Mouse (Mus musculus): ENCODE measurements at regions not wholly inside any gene's neighbourhood (a gene's known extent, or its start where the extent isn't known, plus 50 kb on each side); places are given as distances from the start of the nearest gene placed in this dataset.

GRCm38 (mm10) chr1:186015831-186016561 lies 101.1 kb downstream of the Lyplal1 start:
- 66% methylated on average over 8 of the region's 8 CpGs for WGBS
- Histone ChIP-seq H3K27me3 (ENCODE audit: control insufficient read depth, insufficient read depth, low read length) (no peaks in the 10 kb centered on the region), H3K9ac (ENCODE audit: low read length) (no peak overlapping the region), H3K9me3 (ENCODE audit: control insufficient read depth, low read length) (no peaks in the 10 kb centered on the region), H3K4me2 (ENCODE audit: low read length) (no peak overlapping the region), H3K36me3 (ENCODE audit: control insufficient read depth, insufficient read depth, low read length) (no peaks in the 10 kb centered on the region), H3K4me3 (ENCODE audit: control insufficient read depth in 1 of 2, insufficient read depth in 1 of 2, low read depth in 1 of 2, low read length in 2 of 2) (no peak overlapping the region), H3K27ac (replicated peaks in 1 of 2; ENCODE audit: control insufficient read depth in 1 of 2, insufficient read depth in 1 of 2, low read depth in 2 of 2, low read length in 2 of 2) (peak overlapping the region in 1 of 2 experiments; percentile 55; a peak in 2 of 4 replicates), H3K4me1 (ENCODE audit: control insufficient read depth in 2 of 2, insufficient read depth in 2 of 2, low read length in 2 of 2) (peaks cover 2 to 13% of the 10 kb centered on the region in 2 experiments; a peak in 3 of 4 replicates)
- ATAC-seq (ENCODE audit: insufficient number of reproducible peaks, insufficient read depth, low FRiP score, low read depth), result no peak

GRCm38 (mm10) chr1:186017547-186017946 lies 99.6 kb downstream of the Lyplal1 start:
- ATAC-seq (ENCODE audit: insufficient number of reproducible peaks, insufficient read depth, low FRiP score, low read depth), result no peak
- Histone ChIP-seq H3K4me1 (ENCODE audit: control insufficient read depth in 2 of 2, insufficient read depth in 2 of 2, low read length in 2 of 2) (peaks cover 2 to 13% of the 10 kb centered on the region in 2 experiments; a peak in 3 of 4 replicates), H3K4me2 (ENCODE audit: low read length) (no peak overlapping the region), H3K9ac (ENCODE audit: low read length) (no peak overlapping the region), H3K27ac (replicated peaks in 1 of 2; ENCODE audit: control insufficient read depth in 1 of 2, insufficient read depth in 1 of 2, low read depth in 2 of 2, low read length in 2 of 2) (no peak overlapping the region), H3K4me3 (ENCODE audit: control insufficient read depth in 1 of 2, insufficient read depth in 1 of 2, low read depth in 1 of 2, low read length in 2 of 2) (no peak overlapping the region), H3K27me3 (ENCODE audit: control insufficient read depth, insufficient read depth, low read length) (no peaks in the 10 kb centered on the region), H3K9me3 (ENCODE audit: control insufficient read depth, low read length) (no peaks in the 10 kb centered on the region), H3K36me3 (ENCODE audit: control insufficient read depth, insufficient read depth, low read length) (no peaks in the 10 kb centered on the region)
- 56% methylated on average over 1 of the region's 1 CpGs for WGBS

GRCm38 (mm10) chr1:186019511-186019910 lies 97.6 kb downstream of the Lyplal1 start:
- no peak overlapping the region for H3K9ac ChIP-seq (ENCODE audit: low read length)
- no peak for ATAC-seq (ENCODE audit: insufficient number of reproducible peaks, insufficient read depth, low FRiP score, low read depth)
- H3K9me3 ChIP-seq (ENCODE audit: control insufficient read depth, low read length), result no peaks in the 10 kb centered on the region
- H3K36me3 ChIP-seq (ENCODE audit: control insufficient read depth, insufficient read depth, low read length), result no peaks in the 10 kb centered on the region
- no peak overlapping the region for H3K4me2 ChIP-seq (ENCODE audit: low read length)
- 88% methylated on average over 5 of the region's 5 CpGs for WGBS
- no peaks in the 10 kb centered on the region for H3K27me3 ChIP-seq (ENCODE audit: control insufficient read depth, insufficient read depth, low read length)
- H3K27ac ChIP-seq (replicated peaks in 1 of 2; ENCODE audit: control insufficient read depth in 1 of 2, insufficient read depth in 1 of 2, low read depth in 2 of 2, low read length in 2 of 2), result no peak overlapping the region
- H3K4me3 ChIP-seq (ENCODE audit: control insufficient read depth in 1 of 2, insufficient read depth in 1 of 2, low read depth in 1 of 2, low read length in 2 of 2), result no peak overlapping the region
- H3K4me1 ChIP-seq (ENCODE audit: control insufficient read depth in 2 of 2, insufficient read depth in 2 of 2, low read length in 2 of 2), result peaks cover 0 to 4% of the 10 kb centered on the region in 2 experiments; a peak in 3 of 4 replicates

- H3K27ac ChIP-seq (replicated peaks in 1 of 2; ENCODE audit: control insufficient read depth in 1 of 2, insufficient read depth in 1 of 2, low read depth in 2 of 2, low read length in 2 of 2), result no peak overlapping the region
- ATAC-seq (ENCODE audit: insufficient number of reproducible peaks, insufficient read depth, low FRiP score, low read depth), result no peak
- WGBS, result 79% methylated on average over 10 of the region's 10 CpGs
Measured at GRCm38 (mm10) chr1:186031951-186032350, 85.2 kb downstream of the Lyplal1 start.

DNA sequence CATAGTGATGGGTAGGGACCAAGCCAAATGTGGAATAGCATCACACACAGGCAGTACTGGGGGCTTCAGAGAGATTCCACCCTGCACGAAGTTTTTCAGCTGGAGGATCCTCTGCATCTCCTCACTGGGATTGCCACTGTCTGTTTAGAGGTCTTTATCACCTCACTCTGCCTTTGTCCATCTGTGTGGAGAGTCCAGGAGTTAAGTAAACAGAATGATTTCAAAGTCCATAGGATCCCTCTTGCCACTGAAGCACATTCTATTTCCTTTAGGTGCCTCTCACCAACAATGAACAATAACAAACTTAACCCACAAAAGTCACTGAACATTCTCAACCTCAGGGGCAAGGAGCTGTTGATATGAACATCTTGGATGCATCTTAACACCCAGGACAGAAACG lies 82.7 kb downstream of the Lyplal1 start:
- Histone ChIP-seq H3K4me2 (ENCODE audit: low read length) (no peak overlapping the region), H3K27me3 (ENCODE audit: control insufficient read depth, insufficient read depth, low read length) (no peaks in the 10 kb centered on the region), H3K4me1 (ENCODE audit: control insufficient read depth in 2 of 2, insufficient read depth in 2 of 2, low read length in 2 of 2) (no peaks in the 10 kb centered on the region), H3K4me3 (ENCODE audit: control insufficient read depth in 1 of 2, insufficient read depth in 1 of 2, low read depth in 1 of 2, low read length in 2 of 2) (no peak overlapping the region), H3K27ac (replicated peaks in 1 of 2; ENCODE audit: control insufficient read depth in 1 of 2, insufficient read depth in 1 of 2, low read depth in 2 of 2, low read length in 2 of 2) (no peak overlapping the region), H3K36me3 (ENCODE audit: control insufficient read depth, insufficient read depth, low read length) (no peaks in the 10 kb centered on the region), H3K9ac (ENCODE audit: low read length) (no peak overlapping the region), H3K9me3 (ENCODE audit: control insufficient read depth, low read length) (no peaks in the 10 kb centered on the region)
- 56% methylated on average over 2 of the region's 2 CpGs for WGBS
- no peak for ATAC-seq (ENCODE audit: insufficient number of reproducible peaks, insufficient read depth, low FRiP score, low read depth)

More at GRCm38 (mm10) chr1:186031951-186032350, 85.2 kb downstream of the Lyplal1 start:
- 0 out of 2 replicates have a peak, but pooled peaks cover 3% of the 10 kb centered on the region for H3K9me3 ChIP-seq (ENCODE audit: control insufficient read depth, low read length)
- H3K4me2 ChIP-seq (ENCODE audit: low read length), result no peak overlapping the region
- no peak overlapping the region for H3K9ac ChIP-seq (ENCODE audit: low read length)
- H3K4me1 ChIP-seq (ENCODE audit: control insufficient read depth in 2 of 2, insufficient read depth in 2 of 2, low read length in 2 of 2), result no peaks in the 10 kb centered on the region
- no peaks in the 10 kb centered on the region for H3K36me3 ChIP-seq (ENCODE audit: control insufficient read depth, insufficient read depth, low read length)
- H3K4me3 ChIP-seq (ENCODE audit: control insufficient read depth in 1 of 2, insufficient read depth in 1 of 2, low read depth in 1 of 2, low read length in 2 of 2), result no peak overlapping the region
- H3K27me3 ChIP-seq (ENCODE audit: control insufficient read depth, insufficient read depth, low read length), result no peaks in the 10 kb centered on the region
